Mouse (Mus musculus) heart, embryonic 10.5 days (tissue): ENCODE data around the gene Tmem267. TPM values are rescaled to one million over a fixed set of nuclear protein-coding genes. Genes with fewer than 3 reads are reported as not detected.

Experiments
- DNase-seq: peaks from one replicate; pipeline ENCODE4 v3.0.0-alpha.2; 2017; ENCODE audit warnings: low spot score
- H3K27ac ChIP-seq: fragments of 300-500 bp; sonication (generic); 2 replicates; pipeline ENCODE4 v1.5.1; 2016; ENCODE audit warnings: mild to moderate bottlenecking
- H3K27me3 ChIP-seq: fragments of 300-500 bp; sonication (generic); 2 replicates; pipeline ENCODE4 v1.6.1; 2016; ENCODE audit warnings: mild to moderate bottlenecking; ENCODE audit not compliant: poor library complexity, insufficient read depth, severe bottlenecking
- H3K36me3 ChIP-seq: fragments of 300-500 bp; sonication (generic); 2 replicates; pipeline ENCODE4 v1.6.1; 2016; ENCODE audit warnings: mild to moderate bottlenecking, moderate library complexity
- H3K4me1 ChIP-seq: fragments of 300-500 bp; sonication (generic); 2 replicates; pipeline ENCODE4 v1.6.1; 2016; ENCODE audit warnings: mild to moderate bottlenecking
- H3K4me3 ChIP-seq: fragments of 300-500 bp; sonication (generic); 2 replicates; pipeline ENCODE4 v1.5.1; 2016; ENCODE audit warnings: mild to moderate bottlenecking, moderate library complexity
- H3K9me3 ChIP-seq: fragments of 300-500 bp; sonication (generic); 2 replicates; pipeline ENCODE4 v1.6.1; 2016; ENCODE audit warnings: mild to moderate bottlenecking, moderate library complexity
- WGBS: fragments of 180-500 bp; shearing (Covaris S2); methylation state at CpG from one replicate; pipeline ENCODE4 v1.1.7; 2016; 5-methylcytosine and 5-hydroxymethylcytosine counted together
- polyA plus RNA-seq: library from polyadenylated mRNA; unstranded; fragments of >200 nt; fragmentation: Nextera tagmentation; extraction: Ambion mirVana; gene quantifications from 2 replicates; pipeline ENCODE4 v1.2.1, GENCODE M21; 2016

Gene Tmem267
- polyA plus RNA-seq, 1 experiment from 2014 or later = 1.3 TPM

GRCm38 (mm10) chr13:119656846-119657416 is 169.1 kb downstream of the Tmem267 start:
- Histone ChIP-seq H3K4me3 (no peak overlapping the region), H3K4me1 (no peaks in the 10 kb centered on the region), H3K9me3 (no peaks in the 10 kb centered on the region), H3K27me3 (no peaks in the 10 kb centered on the region), H3K36me3 (no peaks in the 10 kb centered on the region), H3K27ac (no peak overlapping the region)
- WGBS = 73% methylated on average over 6 of the region's 6 CpGs
- DNase-seq = no peak

Other genes starting within 250 kb of the Tmem267 start
- 29.8 and 37.5 TPM in 2 replicates for gene Paip1, start 59.4 kb upstream of the Tmem267 start, polyA plus RNA-seq
- 38.8 and 40.7 TPM in 2 replicates for gene 4833420G17Rik, start 25.3 kb upstream of the Tmem267 start, polyA plus RNA-seq
- gene 3110070M22Rik, start 344 bp downstream of the Tmem267 start, polyA plus RNA-seq = 0.95 and 1.2 TPM in 2 replicates
- 0.04 TPM in 1 of 2 replicates, not detected in the other for gene Ccl28, start 135.8 kb downstream of the Tmem267 start, polyA plus RNA-seq
- gene Hmgcs1, start 202.3 kb downstream of the Tmem267 start, polyA plus RNA-seq = 141 and 143 TPM in 2 replicates